Mouse (Mus musculus): Measurements from ENCODE around the gene Rfxank.

The Rfxank gene

GRCm38 (mm10) chr8:70110451-70110850, 28.5 kb downstream of the Rfxank start:
- DNase-seq (ENCODE audit: low spot score) = no peak

- DNase-seq (ENCODE audit: low spot score) = no peak
Measured at GRCm38 (mm10) chr8:70104922-70105321, 34.0 kb downstream of the Rfxank start.

GRCm38 (mm10) chr8:70104506-70104905, 34.4 kb downstream of the Rfxank start:
- DNase-seq (ENCODE audit: low spot score) = peak; percentile 37

GRCm38 (mm10) chr8:70100241-70100640, 38.7 kb downstream of the Rfxank start:
- DNase-seq (ENCODE audit: low spot score) = no peak

GRCm38 (mm10) chr8:70099276-70099675, 39.7 kb downstream of the Rfxank start:
- DNase-seq (ENCODE audit: low spot score) = no peak

- DNase-seq (ENCODE audit: low spot score) = no peak
Measured at GRCm38 (mm10) chr8:70092786-70093185, 46.2 kb downstream of the Rfxank start.

- DNase-seq (ENCODE audit: low spot score) = no peak
Measured at GRCm38 (mm10) chr8:70089296-70089960, 49.5 kb downstream of the Rfxank start.

GRCm38 (mm10) chr8:70087836-70088650, 50.9 kb downstream of the Rfxank start:
- peak; percentile 72 for DNase-seq (ENCODE audit: low spot score)

- no peak for DNase-seq (ENCODE audit: low spot score)
Measured at GRCm38 (mm10) chr8:70087237-70087636, 51.7 kb downstream of the Rfxank start.

GRCm38 (mm10) chr8:70086151-70086550, 52.8 kb downstream of the Rfxank start:
- DNase-seq (ENCODE audit: low spot score) = no peak

- DNase-seq (ENCODE audit: low spot score) = peak; percentile 52
Measured at GRCm38 (mm10) chr8:70084191-70085065, 54.5 kb downstream of the Rfxank start.

- DNase-seq (ENCODE audit: low spot score) = peak; percentile 71
Measured at GRCm38 (mm10) chr8:70083285-70083684, 55.7 kb downstream of the Rfxank start, which contains the start of gene Hapln4. TSS of gene Hapln4 (plus strand) at chr8:70083457.

- no peak for DNase-seq (ENCODE audit: low spot score)
Measured at GRCm38 (mm10) chr8:70081976-70082375, 57.0 kb downstream of the Rfxank start.
